Mouse (Mus musculus) G1E (cell line): ENCODE measurements around the gene Elovl6.

ENCODE experiments used
- CTCF ChIP-seq: IDR thresholded peaks from 2 replicates; pipeline ENCODE4 v1.5.1; 2012; ENCODE audit warnings: low read depth, low read length, inconsistent platforms, mixed read lengths
- GATA1 ChIP-seq: IDR thresholded peaks from 2 replicates; pipeline ENCODE4 v1.6.1; 2012; ENCODE audit warnings: borderline replicate concordance, low read length, inconsistent platforms, mixed read lengths
- POLR2AphosphoS5 ChIP-seq: IDR thresholded peaks from 2 replicates; pipeline ENCODE4 v1.6.1; 2012; ENCODE audit warnings: low read depth, low read length, inconsistent platforms; ENCODE audit not compliant: insufficient replicate concordance
- TAL1 ChIP-seq: conservative IDR thresholded peaks from 2 replicates; pipeline ENCODE4 v1.6.1; 2012; ENCODE audit warnings: low read depth, low read length, inconsistent platforms, mixed read lengths

GRCm38 (mm10) chr3:129591761-129592160 is 59.6 kb downstream of the Elovl6 start:
- TF ChIP-seq CTCF, result no peak
- no peak for TF ChIP-seq GATA1
- no peak for TF ChIP-seq TAL1
- TF ChIP-seq POLR2AphosphoS5, result no peak
